Mouse (Mus musculus) limb, embryonic 14.5 days (tissue): ENCODE results near the gene Spsb2. TPM values are rescaled to one million over a fixed set of nuclear protein-coding genes. Genes with fewer than 3 reads are reported as not detected.

Source experiments
- ATAC-seq: fragments of 200-750 bp; cut with Nextera tagmentation; 2 replicates; pipeline ENCODE4 v1.8.0; 2017; ENCODE audit warnings: low read depth, moderate number of reproducible peaks, moderate TSS enrichment; ENCODE audit not compliant: low FRiP score
- DNase-seq: peaks from one replicate; pipeline ENCODE4 v3.0.0-alpha.2; 2015; ENCODE audit warnings: low spot score
- H3K27ac ChIP-seq: fragments of 300-500 bp; sonication (generic); replicated peaks from 2 replicates; pipeline ENCODE4 v1.5.1; 2014; ENCODE audit warnings: low read depth, mild to moderate bottlenecking, low read length, moderate library complexity, mixed read lengths
- H3K27me3 ChIP-seq: fragments of 300-500 bp; sonication (generic); 2 replicates; pipeline ENCODE4 v1.6.1; 2014; ENCODE audit warnings: low read length, mixed read lengths; ENCODE audit not compliant: control insufficient read depth, insufficient read depth
- H3K36me3 ChIP-seq: fragments of 300-500 bp; sonication (generic); 2 replicates; pipeline ENCODE4 v1.6.1; 2014; ENCODE audit warnings: mild to moderate bottlenecking, low read length, moderate library complexity, mixed read lengths; ENCODE audit not compliant: control insufficient read depth, insufficient read depth
- H3K4me1 ChIP-seq: fragments of 300-500 bp; sonication (generic); 2 replicates; pipeline ENCODE4 v1.6.1; 2014; ENCODE audit warnings: antibody characterized with exemption, low read length, mixed read lengths; ENCODE audit not compliant: control insufficient read depth, insufficient read depth
- H3K4me2 ChIP-seq: fragments of 300-500 bp; sonication (generic); replicated peaks from 2 replicates; pipeline ENCODE4 v1.6.1; 2014; ENCODE audit warnings: low read depth, mild to moderate bottlenecking, low read length, moderate library complexity; ENCODE audit not compliant: severe bottlenecking
- H3K4me3 ChIP-seq: fragments of 300-500 bp; sonication (generic); replicated peaks from 2 replicates; pipeline ENCODE4 v1.5.1; 2014; ENCODE audit warnings: low read length
- H3K9ac ChIP-seq: fragments of 300-500 bp; sonication (generic); 2 replicates; pipeline ENCODE4 v1.6.1; 2014; ENCODE audit warnings: mild to moderate bottlenecking, low read depth, low read length, moderate library complexity; ENCODE audit not compliant: severe bottlenecking
- H3K9me3 ChIP-seq: fragments of 300-500 bp; sonication (generic); 2 replicates; pipeline ENCODE4 v1.6.1; 2016; ENCODE audit warnings: low read length; ENCODE audit not compliant: control insufficient read depth
- POLR2A ChIP-seq: fragments of 200-500 bp; IDR thresholded peaks from 2 replicates; pipeline ENCODE4 v1.8.0; 2012; ENCODE audit warnings: inconsistent platforms, mild to moderate bottlenecking, moderate library complexity, borderline replicate concordance; ENCODE audit not compliant: insufficient read depth, insufficient read length; ENCODE audit errors: extremely low read depth
- WGBS: fragments of 180-500 bp; shearing (Covaris S2); extraction: QIAGEN DNeasy Blood & Tissue Kit; methylation state at CpG from one replicate; pipeline ENCODE4 v1.1.7; 2014; 5-methylcytosine and 5-hydroxymethylcytosine counted together
- polyA plus RNA-seq, 2 experiments: library from polyadenylated mRNA; depleted of rRNA in 1 of 2; stranded (reverse) in 1 of 2; unstranded in 1 of 2; fragments of >200 nt; fragmentation: Nextera tagmentation in 1 of 2; extraction: Ambion mirVana in 1 of 2; gene quantifications; 2 replicates each; pipeline versions ENCODE4 v1.2.1 to v1.2.3; 2012 to 2014

Spsb2 gene
- polyA plus RNA-seq (2012; rRNA removed) (9.8 and 11.1 TPM in 2 replicates), polyA plus RNA-seq (2014; fragmentation: Nextera tagmentation; extraction: Ambion mirVana) (8.9 and 10.8 TPM in 2 replicates)

- ATAC-seq (peak; percentile 62), DNase-seq (peak; percentile 62)
- peaks cover 29% of the 10 kb centered on the region for H3K36me3 ChIP-seq
- H3K4me3 ChIP-seq = peak within 1 kb of the TSS; percentile 58
- TF ChIP-seq POLR2A = no peak
- H3K4me2 ChIP-seq = peak within 1 kb of the TSS; percentile 95
- peak within 1 kb of the TSS; percentile 64 for H3K9ac ChIP-seq
- no peaks in the 10 kb centered on the region for H3K27me3 ChIP-seq
- WGBS = 6% methylated on average over 29 of the region's 29 CpGs
- H3K27ac ChIP-seq = peak within 1 kb of the TSS; percentile 86
- H3K4me1 ChIP-seq = peaks cover 25% of the 10 kb centered on the region
- no peaks in the 10 kb centered on the region for H3K9me3 ChIP-seq
These were observed at the start of gene Spsb2 for GRCm38 (mm10) chr6:124808358-124809012. TSS of gene Spsb2 (plus strand) at chr6:124808661.

GRCm38 (mm10) chr6:124758849-124759232 is 49.6 kb upstream of the Spsb2 start:
- H3K27ac ChIP-seq = peak overlapping the region; percentile 98
- 0 out of 2 replicates have a peak overlapping the region, but pooled peaks have one; percentile 93 for H3K9ac ChIP-seq
- no peak for DNase-seq
- 58% methylated on average over 2 of the region's 2 CpGs for WGBS
- H3K27me3 ChIP-seq = no peaks in the 10 kb centered on the region
- no peaks in the 10 kb centered on the region for H3K9me3 ChIP-seq
- no peak overlapping the region for H3K4me3 ChIP-seq
- H3K4me2 ChIP-seq = peak overlapping the region; percentile 72
- H3K4me1 ChIP-seq = peaks cover 32% of the 10 kb centered on the region
- H3K36me3 ChIP-seq = peaks cover 6% of the 10 kb centered on the region; the same call in 1 of the 2 replicates
- ATAC-seq = no peak
- TF ChIP-seq POLR2A = 0 out of 2 replicates have a peak, but pooled peaks have one; percentile 7

DNA sequence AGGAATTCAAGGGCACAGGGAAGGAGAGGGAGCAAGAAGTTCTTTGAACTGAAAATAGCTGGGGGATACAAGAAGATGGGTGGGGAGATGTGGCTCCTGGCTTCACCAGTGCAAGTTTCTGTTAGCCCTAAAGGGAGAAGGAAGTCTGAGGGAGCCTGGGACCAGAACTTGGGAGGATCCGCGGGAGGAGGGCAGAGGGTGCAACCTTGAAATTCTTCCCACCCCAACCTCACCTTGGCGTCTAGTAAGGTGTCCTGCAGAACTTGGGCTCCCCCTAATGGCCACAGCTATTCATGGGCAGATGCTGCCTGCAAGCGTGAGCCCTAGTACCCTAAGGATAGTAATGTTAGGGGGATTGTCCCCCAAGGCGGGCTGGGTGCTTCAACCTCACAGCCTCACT is 49.2 kb upstream of the Spsb2 start:
- Histone ChIP-seq H3K36me3 (peaks cover 2% of the 10 kb centered on the region; the same call in 1 of the 2 replicates), H3K4me2 (peak overlapping the region; percentile 72), H3K9ac (0 out of 2 replicates have a peak overlapping the region, but pooled peaks have one; percentile 93), H3K4me1 (peaks cover 28% of the 10 kb centered on the region), H3K27me3 (no peaks in the 10 kb centered on the region), H3K4me3 (no peak overlapping the region), H3K9me3 (no peaks in the 10 kb centered on the region), H3K27ac (peak overlapping the region; percentile 98)
- 1% methylated on average over 5 of the region's 5 CpGs for WGBS
- DNase-seq (peak; percentile 85), ATAC-seq (peak; percentile 21; the same call in 1 of the 2 replicates)
- peak; percentile 11; the same call in 1 of the 2 replicates for TF ChIP-seq POLR2A

DNA sequence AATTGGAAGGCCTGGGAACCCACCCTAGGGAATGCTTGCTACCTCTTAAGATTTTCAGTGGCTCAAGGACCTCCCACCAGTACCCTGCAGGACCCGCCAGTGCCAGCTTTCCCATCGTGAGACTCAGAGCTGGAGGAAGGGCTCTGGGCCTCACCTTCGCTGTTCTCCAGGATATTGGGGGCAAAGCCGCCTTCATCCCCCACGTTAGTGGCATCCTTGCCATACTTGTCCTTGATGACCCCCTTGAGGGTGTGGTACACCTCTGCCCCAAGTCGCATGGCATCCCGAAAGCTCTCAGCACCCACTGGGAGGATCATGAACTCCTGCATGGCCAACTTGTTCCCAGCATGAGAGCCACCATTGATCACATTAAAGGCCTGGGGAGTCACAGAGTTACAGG is 42.5 kb upstream of the Spsb2 start:
- 88% methylated on average over 7 of the region's 7 CpGs for WGBS
- Histone ChIP-seq H3K36me3 (no peaks in the 10 kb centered on the region), H3K9me3 (no peaks in the 10 kb centered on the region), H3K9ac (no peak overlapping the region), H3K4me2 (no peak overlapping the region), H3K27me3 (peaks cover 8% of the 10 kb centered on the region; the same call in 1 of the 2 replicates), H3K4me3 (no peak overlapping the region), H3K27ac (no peak overlapping the region), H3K4me1 (peaks cover 12% of the 10 kb centered on the region; the same call in 1 of the 2 replicates)
- no peak for DNase-seq
- no peak for ATAC-seq
- no peak for TF ChIP-seq POLR2A

GRCm38 (mm10) chr6:124767536-124767919 is 40.9 kb upstream of the Spsb2 start:
- WGBS = 50% methylated on average over 4 of the region's 4 CpGs
- Histone ChIP-seq H3K9ac (0 out of 2 replicates have a peak overlapping the region, but pooled peaks have one; percentile 2), H3K9me3 (no peaks in the 10 kb centered on the region), H3K27ac (no peak overlapping the region), H3K4me3 (no peak overlapping the region), H3K4me1 (peaks cover 12% of the 10 kb centered on the region; the same call in 1 of the 2 replicates), H3K4me2 (no peak overlapping the region), H3K36me3 (no peaks in the 10 kb centered on the region), H3K27me3 (peaks cover 8% of the 10 kb centered on the region; the same call in 1 of the 2 replicates)
- no peak for TF ChIP-seq POLR2A
- DNase-seq (no peak), ATAC-seq (no peak)
